Mouse (Mus musculus): ENCODE measurements at regions not wholly inside any gene's neighbourhood (a gene's known extent, or its start where the extent isn't known, plus 50 kb on each side); places are given as distances from the start of the nearest gene placed in this dataset.

DNA sequence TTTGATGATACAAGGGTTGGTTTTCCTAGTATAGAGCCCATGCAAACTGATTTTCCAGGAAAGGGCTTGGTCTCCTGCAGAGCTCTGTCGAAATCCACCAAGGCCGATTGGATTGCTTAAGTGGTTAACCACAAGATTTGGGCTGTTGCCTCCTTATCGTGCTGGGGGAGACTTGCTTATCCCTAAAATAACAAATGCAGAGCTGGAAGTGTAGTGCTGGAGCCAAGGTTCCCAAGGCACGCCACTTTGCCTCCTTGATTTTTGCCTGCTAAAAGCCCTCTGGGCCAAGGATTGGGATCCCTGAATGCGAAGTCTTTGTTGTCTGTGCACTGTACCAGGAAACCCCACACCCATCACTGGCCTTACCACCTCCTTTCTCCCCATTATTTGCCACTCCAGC is 52.8 kb upstream of the Tmem178 start:
- DNase-seq, result no peak

DNA sequence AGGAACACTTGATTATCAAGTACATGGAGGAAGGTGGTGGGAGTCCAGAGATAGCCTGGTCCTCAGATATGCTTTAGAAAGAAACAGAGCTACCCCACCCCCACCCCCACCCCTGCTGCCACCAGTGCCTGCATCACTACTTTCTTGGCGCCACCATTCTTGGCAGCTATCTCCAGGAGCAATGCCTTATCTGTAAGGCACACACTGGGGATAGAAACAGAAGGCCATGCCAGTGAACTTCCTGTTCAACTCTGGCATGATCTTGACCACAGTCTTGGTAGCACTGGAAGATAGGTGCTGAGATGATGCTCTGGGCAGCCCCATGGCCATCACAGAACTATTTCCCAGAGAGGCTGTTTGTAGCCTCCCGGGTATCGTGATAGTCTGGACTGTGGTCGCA is 55.3 kb upstream of the Tmem178 start:
- DNase-seq, result no peak

DNA sequence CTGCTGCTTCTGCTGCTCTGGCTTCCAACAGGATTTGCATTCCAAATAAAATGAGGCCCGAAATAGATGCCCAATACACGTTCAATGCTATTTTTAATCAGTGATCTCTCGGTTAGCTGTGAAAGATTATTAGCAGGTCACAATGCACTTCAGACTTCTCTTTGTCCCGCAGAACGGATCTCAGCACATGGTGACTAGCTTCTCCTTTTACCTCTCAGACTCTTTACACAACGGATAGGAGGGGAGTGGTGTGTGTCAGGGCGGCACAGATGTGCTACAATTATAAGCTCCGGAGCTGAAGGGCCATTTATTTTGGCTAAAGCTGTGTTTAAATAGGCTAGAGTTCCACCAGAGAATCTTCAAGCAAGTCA is 56.7 kb upstream of the Tmem178 start:
- no peak for DNase-seq

GRCm38 (mm10) chr17:80887021-80887748 is 57.2 kb upstream of the Tmem178 start:
- no peak for DNase-seq

- DNase-seq, result no peak
Observed at GRCm38 (mm10) chr17:80886211-80886701, 58.2 kb upstream of the Tmem178 start.

DNA sequence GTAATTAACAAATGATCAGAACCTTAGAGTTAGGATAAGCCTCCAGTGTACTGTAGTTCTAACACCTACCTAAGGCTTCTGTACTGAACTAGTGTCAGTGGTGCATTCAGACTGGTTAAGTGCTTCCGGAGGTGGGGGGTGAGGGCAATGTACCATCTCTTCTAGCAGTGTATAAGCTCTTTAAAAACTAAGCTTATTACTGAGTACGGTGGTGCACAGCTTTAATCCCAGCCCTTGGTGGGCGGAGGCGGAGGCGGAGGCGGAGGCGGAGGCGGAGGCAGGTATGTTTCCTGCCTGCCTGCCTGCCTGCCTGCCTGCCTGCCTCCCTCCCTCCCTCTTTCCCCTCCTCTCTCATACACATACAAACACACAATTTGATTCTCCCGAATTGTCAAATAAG is 58.7 kb upstream of the Tmem178 start:
- DNase-seq, result no peak

GRCm38 (mm10) chr17:80884886-80885285 is 59.5 kb upstream of the Tmem178 start:
- no peak for DNase-seq

DNA sequence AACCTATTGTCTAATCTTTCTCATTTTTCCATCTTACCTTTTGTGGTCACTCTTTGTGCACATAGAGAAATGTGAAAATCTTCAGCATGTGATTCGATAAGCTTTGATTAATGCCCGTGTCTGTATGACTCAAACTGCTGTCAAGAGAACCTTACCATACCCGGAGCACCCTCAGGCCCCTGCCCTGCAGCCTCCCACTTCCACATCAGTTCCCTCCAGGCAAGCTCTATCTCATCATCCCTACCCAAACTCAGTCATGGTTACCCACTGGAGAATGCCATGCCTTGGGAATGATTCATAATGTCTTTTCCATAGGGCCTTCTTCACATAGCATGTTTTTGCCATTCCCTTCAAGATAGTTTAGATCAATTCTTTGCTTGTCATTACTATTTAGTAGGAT is 62.0 kb upstream of the Tmem178 start:
- no peak for DNase-seq

DNA sequence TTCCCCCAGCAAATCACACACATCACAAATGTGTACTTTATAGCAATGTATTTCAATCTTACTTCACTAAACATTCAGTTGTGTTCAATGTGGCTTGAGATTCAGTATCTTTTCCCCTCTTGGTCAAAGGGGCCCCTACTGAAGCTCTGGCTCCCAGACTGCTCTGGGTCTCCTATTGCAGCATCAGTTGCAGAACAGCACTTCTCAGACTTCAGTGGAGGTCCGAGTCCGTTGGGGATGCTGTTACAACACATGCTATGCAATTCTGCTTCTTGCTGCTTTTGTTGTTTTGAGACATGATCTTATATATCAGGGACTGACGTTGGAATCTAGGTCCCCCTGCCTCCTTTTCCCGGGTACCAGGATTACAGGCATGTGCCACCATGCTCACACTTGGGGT is 64.1 kb upstream of the Tmem178 start:
- DNase-seq, result no peak

DNA sequence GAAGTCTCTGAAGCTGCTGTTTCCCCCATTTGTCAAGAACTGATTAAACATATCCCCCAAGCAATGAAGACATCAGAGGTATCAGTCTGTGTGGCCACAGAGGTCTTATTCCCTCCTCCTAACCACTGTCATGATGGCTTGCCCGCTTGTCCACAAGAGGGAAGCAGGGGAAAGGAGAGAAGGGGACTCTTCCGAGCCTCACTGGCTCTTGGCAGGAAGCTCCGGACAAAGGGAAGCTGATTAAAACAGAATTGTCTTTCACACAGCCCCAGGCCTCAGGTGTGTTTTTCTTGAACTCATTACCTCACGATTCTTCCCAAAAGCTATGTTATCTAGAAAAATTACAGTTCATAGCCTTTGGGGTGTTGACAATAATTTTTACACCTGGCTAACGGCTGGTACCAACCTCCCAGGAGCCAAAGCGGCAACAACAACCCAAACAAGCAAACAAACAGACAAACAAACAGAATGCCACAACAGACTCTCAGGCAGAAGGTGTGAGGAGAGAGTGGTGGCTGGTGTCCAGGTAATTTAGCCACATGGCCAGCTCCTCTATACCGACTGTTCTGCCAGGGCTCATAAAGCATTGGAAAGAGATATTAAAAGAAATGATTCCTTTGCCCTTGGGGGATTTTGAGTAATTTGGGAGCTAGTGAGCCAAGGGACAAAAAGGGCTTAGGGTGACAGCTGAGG is 68.9 kb upstream of the Tmem178 start:
- no peak for DNase-seq

DNA sequence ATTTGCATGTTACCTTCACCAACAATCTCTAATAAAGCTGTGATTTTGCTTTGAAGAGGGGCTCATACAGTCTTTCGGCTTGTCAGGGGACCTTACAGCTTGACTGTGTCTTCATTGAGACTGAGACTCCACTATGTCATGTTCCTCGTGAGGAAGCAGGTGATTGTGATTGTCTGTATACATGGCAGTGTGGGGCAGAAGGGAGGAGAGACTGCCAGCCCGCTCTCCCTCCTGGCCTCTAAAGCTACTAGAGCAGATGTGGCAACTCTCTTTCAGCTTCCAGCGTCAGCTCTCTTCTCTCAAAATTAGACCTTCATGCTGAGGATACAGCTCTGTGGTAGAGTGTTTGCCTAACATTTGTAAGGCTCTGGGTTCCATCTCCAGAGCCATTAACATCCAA is 73.5 kb upstream of the Tmem178 start:
- no peak for DNase-seq

DNA sequence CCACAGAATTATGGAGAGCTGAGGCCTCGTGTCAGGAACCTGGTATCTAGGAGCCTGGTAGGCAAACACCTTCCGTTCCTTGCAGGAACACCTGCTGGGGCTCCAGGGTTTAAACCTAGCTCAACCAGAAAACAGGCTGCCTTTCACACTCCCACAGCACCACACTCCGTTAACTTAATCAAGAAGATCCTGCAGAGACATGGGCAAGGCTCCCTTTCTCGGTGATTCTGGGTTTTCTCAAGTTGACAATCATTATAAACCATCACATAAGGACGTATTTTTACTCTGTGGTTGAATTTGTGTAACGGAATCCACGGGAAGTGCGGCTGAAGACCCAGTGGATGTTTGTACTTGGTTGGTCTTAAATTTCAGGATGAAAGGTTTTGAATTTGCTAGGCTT is 82.1 kb upstream of the Tmem178 start:
- no peak for DNase-seq

DNA sequence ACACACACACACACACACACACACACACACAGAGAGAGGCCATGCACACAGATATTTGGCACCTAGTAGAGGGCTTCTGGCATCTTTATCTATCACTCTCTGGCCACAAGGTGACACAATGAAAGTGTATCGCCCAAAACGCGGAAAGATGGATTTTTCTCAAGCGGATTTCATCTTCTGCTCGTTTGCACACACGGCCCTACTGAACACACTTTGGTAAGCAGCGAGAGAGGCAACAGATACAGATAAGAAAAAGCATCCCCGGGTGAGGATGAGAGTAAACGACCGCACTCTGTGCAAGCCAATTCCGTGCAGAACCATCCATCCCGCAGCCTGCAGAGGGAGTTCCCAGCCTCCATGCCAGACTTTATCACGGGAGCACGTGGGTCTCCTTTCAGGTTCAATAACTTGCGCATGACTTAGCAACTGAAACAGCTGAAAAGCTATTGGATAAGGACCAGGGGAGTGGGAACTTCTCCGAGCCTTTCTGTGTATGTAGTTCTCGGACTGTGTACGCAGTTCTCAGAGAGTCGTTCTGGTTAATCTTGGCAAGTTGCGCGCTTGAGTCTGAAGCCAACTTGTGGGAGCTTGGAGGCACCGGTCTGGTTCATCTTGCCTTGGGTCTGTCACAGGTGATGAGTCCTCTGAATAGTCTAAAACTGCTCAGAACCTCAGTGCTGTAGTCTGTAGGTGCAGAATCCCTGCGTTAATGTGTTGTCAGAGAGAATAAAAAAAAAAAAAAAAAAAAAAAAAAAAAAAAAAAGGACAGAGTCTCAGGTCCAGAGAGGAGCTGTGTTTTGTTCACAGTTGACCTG is 97.2 kb upstream of the Tmem178 start:
- no peak for DNase-seq

- no peak for DNase-seq
Observed at GRCm38 (mm10) chr17:80845349-80845748, 99.1 kb upstream of the Tmem178 start.

- no peak for DNase-seq
Observed at GRCm38 (mm10) chr17:80841903-80842302, 102.5 kb upstream of the Tmem178 start.

DNA sequence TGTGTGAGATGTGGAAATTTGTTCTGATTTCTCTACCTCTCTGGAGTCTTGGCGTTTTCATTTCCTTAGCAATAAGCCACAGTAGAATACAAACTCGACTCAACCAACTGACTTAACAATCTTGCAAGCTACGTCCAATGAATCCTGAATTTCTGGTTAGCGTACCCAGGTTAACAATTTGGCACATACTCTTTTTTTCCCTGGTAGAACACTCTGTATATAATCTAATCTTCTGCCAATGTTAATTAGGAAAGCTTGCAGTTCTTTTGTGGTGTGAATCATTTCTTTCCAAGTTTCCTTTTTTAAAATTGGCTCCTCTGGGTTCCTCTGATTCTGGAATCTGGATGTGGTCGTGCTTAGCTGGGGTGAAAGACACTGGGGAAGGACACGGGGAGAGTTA is 103.5 kb upstream of the Tmem178 start:
- no peak for DNase-seq

DNA sequence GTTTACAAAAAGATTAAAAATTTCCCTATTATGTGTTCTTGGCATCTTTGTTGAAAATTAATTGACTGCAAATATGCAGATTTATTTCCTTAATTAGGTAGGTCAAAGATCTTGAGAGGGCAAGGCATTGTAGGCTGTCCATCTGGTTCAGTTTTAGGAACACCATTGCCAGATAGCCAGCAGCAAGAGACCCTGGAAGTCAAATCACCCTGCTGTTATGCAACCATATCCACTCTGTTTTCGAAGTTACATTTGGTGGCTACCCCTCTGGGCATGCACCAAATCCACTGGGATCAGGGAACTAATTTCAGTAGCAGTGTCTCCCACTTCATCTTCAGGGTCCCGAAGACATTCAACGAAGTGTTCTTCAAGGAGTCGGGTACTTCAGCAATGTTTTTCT is 104.0 kb upstream of the Tmem178 start:
- DNase-seq, result no peak

DNA sequence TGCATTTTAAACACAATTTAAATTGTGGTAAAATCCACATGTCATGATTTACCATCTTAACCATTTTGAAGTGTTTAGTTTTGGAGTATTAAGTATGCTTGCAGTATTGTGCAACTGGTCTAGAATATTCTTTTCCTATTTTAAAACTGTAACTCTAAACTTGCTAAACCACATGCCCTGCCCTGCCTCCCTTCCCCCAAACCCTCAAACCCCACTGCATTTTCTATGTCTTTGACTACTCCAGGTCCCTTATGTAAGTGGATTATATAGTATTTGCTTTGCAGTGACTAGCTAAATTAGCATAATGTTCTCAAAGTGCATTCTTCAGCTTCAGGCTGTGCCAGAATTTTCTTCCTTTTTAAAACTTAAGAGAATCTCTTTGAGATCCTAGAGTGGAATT is 106.4 kb upstream of the Map4k3 start:
- no peak for DNase-seq

DNA sequence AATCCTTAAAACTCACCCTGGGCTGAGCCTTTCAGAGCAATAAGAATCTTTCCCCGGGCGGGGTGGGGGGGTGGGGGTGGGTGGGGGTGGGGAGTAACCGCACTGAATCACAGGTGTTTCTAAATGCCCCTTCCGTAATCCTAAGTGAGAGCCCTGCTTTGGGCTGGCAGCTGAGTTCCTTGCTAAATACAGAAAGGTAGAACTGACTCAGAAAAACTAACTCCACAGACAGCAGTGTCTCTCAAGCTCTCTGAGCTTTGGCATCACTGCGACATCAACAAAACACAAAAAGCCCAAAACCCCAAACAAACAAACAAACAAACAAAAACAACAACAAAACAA is 105.9 kb upstream of the Map4k3 start:
- DNase-seq, result no peak

DNA sequence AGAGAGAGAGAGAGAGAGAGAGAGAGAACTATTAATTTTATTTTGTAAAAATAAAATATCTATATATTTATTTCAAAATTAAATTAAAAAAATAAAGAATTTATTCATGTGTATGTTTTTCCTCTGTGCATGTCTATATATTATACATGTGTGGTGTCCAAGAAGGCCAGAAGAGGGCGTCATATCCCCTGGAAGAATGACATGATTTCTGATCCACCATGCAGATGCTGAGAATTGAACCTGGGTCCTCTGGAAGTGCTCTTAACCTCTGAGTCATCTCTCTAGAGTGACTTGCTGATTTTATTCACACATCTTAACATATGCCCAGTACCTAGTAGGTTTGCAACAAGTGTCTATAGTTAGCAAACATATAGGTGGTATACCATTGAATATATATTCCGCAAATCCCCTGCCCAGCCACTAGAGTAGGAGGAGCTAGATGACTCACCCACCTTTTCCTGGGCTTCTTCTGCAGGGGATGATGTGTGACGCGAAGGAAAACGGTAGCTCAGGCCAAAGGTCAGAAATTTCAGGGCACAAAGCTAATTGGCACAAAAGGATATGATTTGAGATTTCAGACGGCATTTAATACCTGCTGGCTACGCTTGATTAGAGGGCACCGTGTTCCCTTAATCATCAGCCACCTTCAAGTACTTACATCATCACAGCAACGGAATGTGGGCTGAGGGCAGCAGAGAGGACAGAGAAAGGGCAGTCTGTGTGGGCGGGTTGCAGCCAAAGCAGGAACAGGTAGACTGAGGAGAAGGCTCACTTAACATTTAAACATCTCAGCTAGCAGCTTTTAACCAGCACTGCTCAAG is 105.3 kb upstream of the Map4k3 start:
- DNase-seq, result no peak

DNA sequence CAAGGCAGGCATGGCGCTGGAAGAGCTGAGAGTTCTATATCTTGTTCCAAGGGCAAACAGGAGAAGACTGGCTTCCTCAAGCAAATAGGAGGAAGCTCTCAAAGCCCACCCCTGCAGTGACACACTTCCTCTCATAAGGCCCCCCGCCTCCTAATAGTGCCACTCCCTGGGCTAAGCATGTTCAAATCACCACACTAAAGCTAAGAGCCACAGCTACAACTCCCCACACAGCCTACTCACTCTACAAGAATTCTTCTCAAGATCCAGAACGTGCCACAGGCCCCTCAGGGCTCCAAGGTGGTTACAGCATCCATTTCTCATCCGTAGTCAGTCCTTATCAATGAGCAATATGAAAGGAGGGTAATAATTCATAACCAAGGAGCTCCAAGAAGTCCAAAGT is 103.4 kb upstream of the Map4k3 start:
- DNase-seq, result no peak

DNA sequence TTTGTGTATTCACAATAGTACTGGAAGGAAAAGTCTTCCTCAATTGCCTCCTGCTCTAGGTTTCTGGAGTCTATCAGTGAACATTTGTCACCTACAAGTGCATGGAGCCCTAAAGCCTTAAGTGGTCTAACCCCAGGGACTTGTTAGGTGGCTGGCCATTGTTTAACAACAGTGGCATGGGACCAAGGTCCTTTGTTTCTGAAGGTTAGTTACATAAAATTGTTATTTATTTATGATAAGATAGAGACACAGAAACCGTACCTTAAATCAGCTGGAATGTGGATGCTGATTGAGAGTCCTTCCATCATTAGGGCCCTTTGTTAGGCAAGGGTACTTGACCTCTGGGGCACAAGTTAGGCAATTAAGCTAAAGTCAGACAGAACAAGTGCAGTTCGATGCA is 99.6 kb upstream of the Map4k3 start:
- DNase-seq, result no peak

DNA sequence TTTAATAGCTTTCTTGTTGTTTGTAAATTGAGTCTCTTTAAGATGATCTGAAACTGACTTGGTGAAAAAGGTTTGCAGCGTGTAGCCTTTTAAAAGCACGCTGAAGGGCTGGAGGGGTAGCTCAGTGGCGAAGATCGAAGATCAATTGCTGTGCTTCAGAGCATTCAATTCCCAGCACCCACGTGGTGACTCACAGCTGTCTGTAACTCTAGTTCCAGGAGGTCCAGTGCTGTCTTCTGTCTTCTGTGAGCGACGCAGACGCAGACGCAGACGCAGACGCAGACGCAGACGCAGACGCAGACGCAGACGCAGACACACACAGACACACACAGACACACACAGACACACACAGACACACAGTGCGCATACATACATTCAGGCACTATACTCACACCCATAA is 99.1 kb upstream of the Map4k3 start:
- DNase-seq, result no peak

Data from spleen, adult 18-20 months (tissue).